Mouse (Mus musculus) midbrain, embryonic 14.5 days (tissue): ENCODE measurements around the gene Grhl3. TPM values are rescaled to one million over a fixed set of nuclear protein-coding genes. Genes with fewer than 3 reads are reported as not detected.
A peak's percentile ranks its signal among the peaks of the same experiment; 100 is the strongest.

ENCODE experiments used
- ATAC-seq: fragments of 200-750 bp; cut with Nextera tagmentation; 2 replicates; pipeline ENCODE4 v1.8.0; 2017; ENCODE audit warnings: moderate number of reproducible peaks, moderate library complexity; ENCODE audit not compliant: low FRiP score, low TSS enrichment
- DNase-seq: peaks from one replicate; pipeline ENCODE4 v3.0.0-alpha.2; 2015
- H3K27ac ChIP-seq: fragments of 300-500 bp; sonication (generic); replicated peaks from 2 replicates; pipeline ENCODE4 v1.5.1; 2014; ENCODE audit warnings: mild to moderate bottlenecking, low read depth, low read length, moderate library complexity
- H3K27me3 ChIP-seq: fragments of 300-500 bp; sonication (generic); 2 replicates; pipeline ENCODE4 v1.6.1; 2014; ENCODE audit warnings: low read length, control low read depth, mixed read lengths; ENCODE audit not compliant: control insufficient read depth, insufficient read depth
- H3K36me3 ChIP-seq: fragments of 300-500 bp; sonication (generic); 2 replicates; pipeline ENCODE4 v1.6.1; 2014; ENCODE audit warnings: low read length, control low read depth; ENCODE audit not compliant: control insufficient read depth, insufficient read depth
- H3K4me1 ChIP-seq: fragments of 300-500 bp; sonication (generic); 2 replicates; pipeline ENCODE4 v1.6.1; 2014; ENCODE audit warnings: mild to moderate bottlenecking, antibody characterized with exemption, low read length, control low read depth; ENCODE audit not compliant: control insufficient read depth, insufficient read depth
- H3K4me2 ChIP-seq: fragments of 300-500 bp; sonication (generic); 2 replicates; pipeline ENCODE4 v1.6.1; 2014; ENCODE audit warnings: mild to moderate bottlenecking, low read length, moderate library complexity
- H3K4me3 ChIP-seq: fragments of 300-500 bp; sonication (generic); replicated peaks from 2 replicates; pipeline ENCODE4 v1.5.1; 2014; ENCODE audit warnings: low read depth, low read length
- H3K9ac ChIP-seq: fragments of 300-500 bp; sonication (generic); replicated peaks from 2 replicates; pipeline ENCODE4 v1.6.1; 2014; ENCODE audit warnings: mild to moderate bottlenecking, low read length, moderate library complexity
- H3K9me3 ChIP-seq: fragments of 300-500 bp; sonication (generic); 2 replicates; pipeline ENCODE4 v1.6.1; 2016; ENCODE audit warnings: low read length, control low read depth, mixed read lengths; ENCODE audit not compliant: control insufficient read depth
- WGBS: fragments of 180-500 bp; shearing (Covaris S2); extraction: QIAGEN DNeasy Blood & Tissue Kit; methylation state at CpG from one replicate; pipeline ENCODE4 v1.1.7; 2014; 5-methylcytosine and 5-hydroxymethylcytosine counted together
- polyA plus RNA-seq: library from polyadenylated mRNA; unstranded; fragments of >200 nt; fragmentation: Nextera tagmentation; extraction: Ambion mirVana; gene quantifications from 2 replicates; pipeline ENCODE4 v1.2.1, GENCODE M21; 2014

Gene Grhl3
- polyA plus RNA-seq, 1 experiment from 2014 or later = 1.6 TPM

GRCm38 (mm10) chr4:135546008-135546407 is 27.4 kb downstream of the Grhl3 start:
- Histone ChIP-seq H3K9me3 (no peaks in the 10 kb centered on the region), H3K4me1 (peaks cover 15% of the 10 kb centered on the region), H3K9ac (no peak overlapping the region), H3K4me2 (no peak overlapping the region), H3K36me3 (no peaks in the 10 kb centered on the region), H3K27me3 (no peaks in the 10 kb centered on the region), H3K4me3 (no peak overlapping the region), H3K27ac (no peak overlapping the region)
- ATAC-seq = no peak
- DNase-seq = no peak
- WGBS = 87% methylated on average over 7 of the region's 7 CpGs

GRCm38 (mm10) chr4:135545080-135545511 is 28.3 kb downstream of the Grhl3 start:
- no peak overlapping the region for H3K4me3 ChIP-seq
- no peaks in the 10 kb centered on the region for H3K27me3 ChIP-seq
- no peaks in the 10 kb centered on the region for H3K9me3 ChIP-seq
- H3K36me3 ChIP-seq = no peaks in the 10 kb centered on the region
- H3K4me1 ChIP-seq = peaks cover 17% of the 10 kb centered on the region
- H3K27ac ChIP-seq = no peak overlapping the region
- no peak overlapping the region for H3K9ac ChIP-seq
- DNase-seq (no peak), ATAC-seq (no peak)
- WGBS = 29% methylated on average over 8 of the region's 8 CpGs
- no peak overlapping the region for H3K4me2 ChIP-seq

- Histone ChIP-seq H3K9me3 (no peaks in the 10 kb centered on the region), H3K27ac (no peak overlapping the region), H3K9ac (no peak overlapping the region), H3K27me3 (no peaks in the 10 kb centered on the region), H3K4me2 (no peak overlapping the region), H3K36me3 (no peaks in the 10 kb centered on the region), H3K4me1 (peaks cover 22% of the 10 kb centered on the region), H3K4me3 (no peak overlapping the region)
- DNase-seq = no peak
- ATAC-seq = no peak
- WGBS = 93% methylated on average over 2 of the region's 2 CpGs
These were observed 29.1 kb downstream of the Grhl3 start for GRCm38 (mm10) chr4:135544284-135544683.

- Histone ChIP-seq H3K27me3 (no peaks in the 10 kb centered on the region), H3K4me1 (peaks cover 12% of the 10 kb centered on the region), H3K36me3 (no peaks in the 10 kb centered on the region), H3K27ac (no peak overlapping the region), H3K9ac (no peak overlapping the region), H3K4me2 (no peak overlapping the region), H3K9me3 (no peaks in the 10 kb centered on the region), H3K4me3 (no peak overlapping the region)
- WGBS = 31% methylated on average over 9 of the region's 9 CpGs
- DNase-seq (peak; percentile 50), ATAC-seq (no peak)
These were observed 33.4 kb downstream of the Grhl3 start for GRCm38 (mm10) chr4:135540057-135540456.

- Histone ChIP-seq H3K9ac (no peak overlapping the region), H3K4me3 (no peak overlapping the region)
- ATAC-seq = no peak
These were observed 34.4 kb downstream of the Grhl3 start for GRCm38 (mm10) chr4:135539056-135539455.

GRCm38 (mm10) chr4:135535021-135535420 is 38.4 kb downstream of the Grhl3 start:
- no peak overlapping the region for H3K4me2 ChIP-seq
- no peaks in the 10 kb centered on the region for H3K36me3 ChIP-seq
- H3K4me1 ChIP-seq = peaks cover 4% of the 10 kb centered on the region
- no peak for DNase-seq
- H3K9ac ChIP-seq = no peak overlapping the region
- WGBS = 99% methylated on average over 3 of the region's 3 CpGs
- no peaks in the 10 kb centered on the region for H3K27me3 ChIP-seq
- ATAC-seq = no peak
- no peak overlapping the region for H3K4me3 ChIP-seq
- H3K27ac ChIP-seq = no peak overlapping the region
- no peaks in the 10 kb centered on the region; the same call in 1 of the 2 replicates for H3K9me3 ChIP-seq

More at GRCm38 (mm10) chr4:135539056-135539455, 34.4 kb downstream of the Grhl3 start:
- Histone ChIP-seq H3K27me3 (no peaks in the 10 kb centered on the region), H3K27ac (no peak overlapping the region), H3K4me2 (no peak overlapping the region), H3K36me3 (no peaks in the 10 kb centered on the region), H3K4me1 (peaks cover 7% of the 10 kb centered on the region), H3K9me3 (no peaks in the 10 kb centered on the region)
- no peak for DNase-seq
- WGBS = 83% methylated on average over 12 of the region's 12 CpGs

GRCm38 (mm10) chr4:135533001-135533400 is 40.4 kb downstream of the Grhl3 start:
- Histone ChIP-seq H3K4me2 (no peak overlapping the region), H3K27ac (no peak overlapping the region), H3K27me3 (no peaks in the 10 kb centered on the region), H3K9ac (no peak overlapping the region), H3K36me3 (no peaks in the 10 kb centered on the region), H3K9me3 (no peaks in the 10 kb centered on the region; the same call in 1 of the 2 replicates), H3K4me3 (no peak overlapping the region), H3K4me1 (no peaks in the 10 kb centered on the region)
- no peak for ATAC-seq
- 77% methylated on average over 6 of the region's 6 CpGs for WGBS
- no peak for DNase-seq

GRCm38 (mm10) chr4:135531771-135532613 is 41.4 kb downstream of the Grhl3 start:
- no peak overlapping the region for H3K27ac ChIP-seq
- no peak overlapping the region for H3K9ac ChIP-seq
- WGBS = 53% methylated on average over 9 of the region's 9 CpGs

GRCm38 (mm10) chr4:135531236-135531635 is 42.2 kb downstream of the Grhl3 start:
- DNase-seq (no peak), ATAC-seq (no peak)
- Histone ChIP-seq H3K9ac (no peak overlapping the region), H3K36me3 (no peaks in the 10 kb centered on the region), H3K27me3 (no peaks in the 10 kb centered on the region), H3K9me3 (no peaks in the 10 kb centered on the region; the same call in 1 of the 2 replicates), H3K4me2 (no peak overlapping the region), H3K4me3 (no peak overlapping the region), H3K27ac (no peak overlapping the region), H3K4me1 (peaks cover 3% of the 10 kb centered on the region)
- whole genome bisulfite sequencing = 85% methylated on average over 9 of the region's 9 CpGs

More at GRCm38 (mm10) chr4:135531771-135532613, 41.4 kb downstream of the Grhl3 start:
- no peaks in the 10 kb centered on the region for H3K36me3 ChIP-seq
- ATAC-seq (no peak), DNase-seq (no peak)
- no peaks in the 10 kb centered on the region for H3K27me3 ChIP-seq
- H3K4me2 ChIP-seq = no peak overlapping the region
- H3K4me3 ChIP-seq = no peak overlapping the region
- H3K4me1 ChIP-seq = no peaks in the 10 kb centered on the region
- H3K9me3 ChIP-seq = no peaks in the 10 kb centered on the region; the same call in 1 of the 2 replicates
